Mouse (Mus musculus) left cerebral cortex, postnatal 10 days (tissue): Measurements from ENCODE around the gene Pop7. TPM values are rescaled to one million over a fixed set of nuclear protein-coding genes. Genes with fewer than 3 reads are reported as not detected.
A peak's percentile ranks its signal among the peaks of the same experiment; 100 is the strongest.

Experiments
- DNase-seq, 2 experiments: peaks; one replicate each; pipeline ENCODE4 v3.0.0; 2021 to 2022; ENCODE audit warnings: low spot score in 2 of 2, mixed read lengths in 1 of 2; ENCODE audit errors: extremely low spot score in 1 of 2
- intact Hi-C: fragments of 180-260 bp; cut with DNase I; formaldehyde crosslinking; loops from one replicate; pipeline ENCODE4 v1.15.1; 2025
- microRNA-seq: library from miRNA; unstranded; fragments of <30 nt; microRNA quantifications from one replicate; pipeline ENCODE4 v1.2.0, GENCODE M21; 2022
- total RNA-seq, 2 experiments: library from RNA; stranded (reverse); gene quantifications; 2 replicates each; pipeline ENCODE4 v1.2.3; 2021

Gene Pop7
- total RNA-seq, 2 experiments from 2014 or later, result 36.5 to 36.8 TPM

DNA sequence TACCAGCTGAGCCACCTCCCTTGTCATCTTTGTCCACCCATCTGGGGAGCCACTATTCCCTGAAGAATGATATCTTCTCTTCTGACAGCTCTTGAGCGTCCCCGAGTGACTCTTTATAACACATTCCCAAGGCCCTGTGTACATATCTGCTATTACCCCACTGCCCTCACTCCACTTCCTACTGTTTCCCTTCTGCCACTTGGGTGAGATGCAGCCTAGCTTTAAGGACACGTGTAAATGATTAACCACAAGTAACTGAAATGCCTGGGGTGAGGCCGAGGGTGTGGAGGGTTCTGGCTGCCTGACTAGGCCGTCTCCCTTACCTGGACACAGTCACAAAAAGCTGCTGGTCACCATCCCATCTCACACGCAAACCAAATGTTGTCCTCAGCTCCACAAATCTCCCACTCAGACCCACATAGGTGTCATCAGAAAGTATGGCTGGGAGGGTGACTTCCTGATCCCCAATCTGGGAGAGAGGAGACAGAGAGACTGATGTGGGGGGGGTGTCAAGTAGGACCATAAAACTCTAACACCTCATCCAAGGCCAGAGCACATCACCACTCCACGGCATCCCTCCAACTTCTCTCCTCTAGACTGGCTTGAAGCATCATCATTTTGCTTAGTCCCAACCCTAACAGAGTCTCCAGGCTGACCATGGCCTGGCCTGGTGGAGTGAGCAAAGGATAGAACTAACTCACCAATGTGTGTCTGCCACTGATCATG lies 46.3 kb downstream of the Pop7 start:
- intact Hi-C loops, result no loop called here
- no peak for DNase-seq

GRCm38 (mm10) chr5:137455206-137455605 lies 47.1 kb downstream of the Pop7 start:
- no peak for DNase-seq
- intact Hi-C loops, result no loop called here

Small RNA genes lying within 50 kb of the gene (microRNA-seq; reads per million reads assigned to microRNA genes)
- gene Mir6418, result 3.4 reads per million, percentile 7 among the genes with 10 or more reads in this experiment

Other genes starting within 250 kb of the Pop7 start
- 100 to 1,000 TPM in 1 of 2 experiments, 10 to 100 TPM in 1; 99.1 to 105 TPM for gene Ache, start 215.0 kb downstream of the Pop7 start, total RNA-seq
- 10 to 100 TPM; 20.4 to 20.8 TPM for gene Ufsp1, start 207.9 kb downstream of the Pop7 start, total RNA-seq
- 100 to 1,000 TPM; 164 to 170 TPM for gene Srrt, start 194.8 kb downstream of the Pop7 start, total RNA-seq
- 1 to 10 TPM; 4.1 to 4.9 TPM for gene Trip6, start 188.1 kb downstream of the Pop7 start, total RNA-seq
- 10 to 100 TPM; 28.6 to 28.9 TPM for gene Slc12a9, start 168.9 kb downstream of the Pop7 start, total RNA-seq
- 1 to 10 TPM; 5.4 to 7.5 TPM for gene Ephb4, start 152.4 kb downstream of the Pop7 start, total RNA-seq
- gene Zan, start 25.5 kb downstream of the Pop7 start, total RNA-seq, result under 1 TPM; 0.47 to 0.69 TPM
- 10 to 100 TPM; 43.0 TPM for gene Gigyf1, start 16.0 kb upstream of the Pop7 start, total RNA-seq
- gene Epo, start 30.7 kb upstream of the Pop7 start, total RNA-seq, result not detected
- 1,000 to 10,000 TPM in 1 of 2 experiments, 100 to 1,000 TPM in 1; 996 to 1,005 TPM for gene Gnb2, start 31.0 kb upstream of the Pop7 start, total RNA-seq
- gene Actl6b, start 51.0 kb upstream of the Pop7 start, total RNA-seq, result 100 to 1,000 TPM; 151 to 152 TPM
- 10 to 100 TPM; 23.7 to 26.7 TPM for gene Tfr2, start 67.3 kb upstream of the Pop7 start, total RNA-seq
- 10 to 100 TPM; 38.8 to 43.1 TPM for gene Mospd3, start 98.5 kb upstream of the Pop7 start, total RNA-seq
- 10 to 100 TPM; 11.4 to 12.3 TPM for gene Pcolce, start 111.3 kb upstream of the Pop7 start, total RNA-seq
- gene Fbxo24, start 126.5 kb upstream of the Pop7 start, total RNA-seq, result under 1 TPM; 0.19 to 0.26 TPM
- 10 to 100 TPM; 15.1 to 15.6 TPM for gene Lrch4, start 126.6 kb upstream of the Pop7 start, total RNA-seq
- 1 to 10 TPM; 4.4 to 5.6 TPM for gene Gm20605, start 126.7 kb upstream of the Pop7 start, total RNA-seq
- gene Sap25, start 138.8 kb upstream of the Pop7 start, total RNA-seq, result 1 to 10 TPM; 2.7 to 4.5 TPM
- gene Irs3, start 143.2 kb upstream of the Pop7 start, total RNA-seq, result under 1 TPM in 1 of 2 experiments, not detected in 1; 0.36 TPM
- 10 to 100 TPM; 33.3 to 36.5 TPM for gene Agfg2, start 182.2 kb upstream of the Pop7 start, total RNA-seq
- 100 to 1,000 TPM; 116 to 119 TPM for gene Nyap1, start 239.1 kb upstream of the Pop7 start, total RNA-seq
- gene Tsc22d4, start 243.2 kb upstream of the Pop7 start, total RNA-seq, result 100 to 1,000 TPM; 112 to 120 TPM